Mouse (Mus musculus) myocyte (in vitro differentiated cells): ENCODE measurements around the gene Ttl. TPM values are rescaled to one million over a fixed set of nuclear protein-coding genes. Genes with fewer than 3 reads are reported as not detected.

Experiments
- H3K27me3 ChIP-seq: one replicate; pipeline ENCODE4 v1.6.1; 2011; ENCODE audit not compliant: control insufficient read depth, insufficient read depth, insufficient read length
- H3K36me3 ChIP-seq: one replicate; pipeline ENCODE4 v1.6.1; 2011; ENCODE audit not compliant: control insufficient read depth, insufficient read depth
- H3K4me2 ChIP-seq: one replicate; pipeline ENCODE4 v1.6.1; 2011; ENCODE audit warnings: low read depth, control low read depth
- H3K4me3 ChIP-seq: one replicate; pipeline ENCODE4 v1.5.1; 2011; ENCODE audit warnings: mild to moderate bottlenecking, control low read depth, moderate library complexity
- H3K79me2 ChIP-seq: one replicate; pipeline ENCODE4 v1.6.1; 2011; ENCODE audit not compliant: control insufficient read depth, insufficient read depth
- H3ac ChIP-seq: one replicate; pipeline ENCODE4 v1.6.1; 2011; ENCODE audit not compliant: control insufficient read depth, insufficient read length
- CEBPB ChIP-seq: IDR thresholded peaks from 2 replicates; pipeline ENCODE4 v1.6.1; 2011; ENCODE audit warnings: mild to moderate bottlenecking, moderate library complexity; ENCODE audit not compliant: poor library complexity, insufficient read depth, severe bottlenecking
- E2F4 ChIP-seq: IDR thresholded peaks from one replicate; pipeline ENCODE4 v1.6.1; 2011; ENCODE audit warnings: mild to moderate bottlenecking, control low read depth, moderate library complexity; ENCODE audit not compliant: insufficient read depth
- MAX ChIP-seq: IDR thresholded peaks from one replicate; pipeline ENCODE4 v1.6.1; 2011; ENCODE audit warnings: low read depth, mild to moderate bottlenecking, control low read depth
- MYOD1 ChIP-seq, 3 experiments: IDR thresholded peaks; one replicate each; pipeline ENCODE4 v1.6.1; 2011; ENCODE audit warnings: control low read depth in 2 of 3, low read depth in 2 of 3, mild to moderate bottlenecking in 2 of 3, moderate library complexity in 1 of 3; ENCODE audit not compliant: insufficient read length in 2 of 3, control insufficient read depth in 1 of 3
- MYOG ChIP-seq, 3 experiments: IDR thresholded peaks; one replicate each; pipeline ENCODE4 v1.6.1; 2011; ENCODE audit warnings: control low read depth in 2 of 3, low read depth in 2 of 3, mild to moderate bottlenecking in 2 of 3; ENCODE audit not compliant: insufficient read length in 2 of 3, control insufficient read depth in 1 of 3, insufficient read depth in 1 of 3
- POLR2A ChIP-seq: IDR thresholded peaks from one replicate; pipeline ENCODE4 v1.6.1; 2011; ENCODE audit warnings: low read depth, mild to moderate bottlenecking, control low read depth, moderate library complexity; ENCODE audit not compliant: insufficient read length
- POLR2AphosphoS2 ChIP-seq: IDR thresholded peaks from one replicate; pipeline ENCODE4 v1.6.1; 2011; ENCODE audit warnings: low read depth, control low read depth; ENCODE audit not compliant: insufficient read length
- REST ChIP-seq: IDR thresholded peaks from one replicate; pipeline ENCODE4 v1.6.1; 2011; ENCODE audit warnings: mild to moderate bottlenecking, control low read depth, moderate library complexity; ENCODE audit not compliant: insufficient read depth, insufficient read length
- SRF ChIP-seq: IDR thresholded peaks from one replicate; pipeline ENCODE4 v1.6.1; 2011; ENCODE audit warnings: low read depth; ENCODE audit not compliant: control insufficient read depth, insufficient read length
- TCF12 ChIP-seq: IDR thresholded peaks from one replicate; pipeline ENCODE4 v1.6.1; 2011; ENCODE audit warnings: mild to moderate bottlenecking, control low read depth; ENCODE audit not compliant: poor library complexity, insufficient read depth, severe bottlenecking
- TCF3 ChIP-seq: IDR thresholded peaks from one replicate; pipeline ENCODE4 v1.6.1; 2011; ENCODE audit warnings: low read depth, control low read depth; ENCODE audit not compliant: insufficient read length
- USF1 ChIP-seq: IDR thresholded peaks from one replicate; pipeline ENCODE4 v1.6.1; 2011; ENCODE audit warnings: low read depth, mild to moderate bottlenecking, control low read depth, moderate library complexity
- polyA plus RNA-seq: library from polyadenylated mRNA; unstranded; fragments of >200 nt; fragmentation: generic; extraction: Trizol; gene quantifications from one replicate; pipeline ENCODE4 v1.2.1, GENCODE M21; 2012; ENCODE audit warnings: missing spikeins

Gene Ttl
- polyA plus RNA-seq, 1 experiment, result 9.9 TPM

DNA sequence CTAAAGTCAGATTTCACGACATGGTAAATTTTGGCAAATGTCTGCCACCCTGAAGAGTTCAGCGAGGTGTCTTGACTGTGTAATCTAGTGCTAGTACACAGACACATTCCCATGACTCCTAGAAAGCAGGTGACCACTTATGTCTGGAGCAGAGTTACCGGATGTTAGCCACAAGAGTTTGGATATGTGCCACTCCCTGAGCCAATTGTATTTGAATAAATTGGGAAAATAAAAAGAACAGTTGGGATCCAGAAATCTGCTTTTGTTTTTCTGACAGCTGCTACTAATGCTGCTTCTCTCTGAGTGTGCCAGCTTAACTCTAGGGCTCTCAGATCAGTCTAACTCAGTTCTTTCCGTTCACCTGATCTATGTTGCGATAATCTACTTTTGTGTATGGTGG lies 47.2 kb downstream of the Ttl start:
- Histone ChIP-seq H3K4me3 (no peak overlapping the region), H3K36me3 (peaks cover 50% of the 10 kb centered on the region)

DNA sequence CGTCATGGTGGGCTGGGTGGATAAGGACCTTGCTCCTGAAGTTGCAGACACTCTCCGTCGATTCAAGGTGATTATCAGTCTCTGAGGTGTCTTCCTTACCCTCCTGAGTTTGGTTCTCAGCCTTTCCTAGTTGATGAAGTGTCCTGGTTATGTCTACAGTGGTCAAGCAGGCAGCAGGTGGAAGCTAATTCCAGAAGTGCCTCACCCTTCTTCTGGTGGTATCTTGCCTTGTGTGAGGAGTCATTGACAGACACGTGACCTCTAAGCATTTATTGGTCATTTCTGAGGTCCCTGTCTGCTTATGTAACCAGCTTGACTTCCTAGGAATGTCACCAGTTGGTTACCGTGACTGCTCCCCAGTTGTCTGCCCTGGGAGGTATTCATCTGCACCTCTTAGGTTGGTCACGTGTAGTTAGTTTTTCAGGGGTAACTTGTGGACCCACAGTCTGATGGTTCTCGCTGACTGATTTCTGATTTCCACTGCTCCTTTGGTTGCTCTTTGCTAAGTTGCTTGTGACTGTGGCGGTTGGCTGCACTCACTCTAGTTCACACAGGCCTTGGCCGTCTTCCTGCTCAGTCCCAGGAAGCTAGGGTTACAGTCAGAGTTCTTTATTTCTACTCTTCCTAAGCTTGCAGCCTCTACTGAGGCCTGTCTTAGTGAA lies 50.1 kb downstream of the Ttl start:
- no peak overlapping the region for H3K4me2 ChIP-seq
- TF ChIP-seq MYOG (IDR thresholded peaks at IDR 0.05; ENCODE audit: control insufficient read depth in 1 of 3, insufficient read depth in 1 of 3, insufficient read length in 2 of 3, low read depth in 2 of 3) (peak in 2 of 3 experiments; percentile 58 to 81), MYOD1 (IDR thresholded peaks at IDR 0.05; ENCODE audit: control insufficient read depth in 1 of 3, insufficient read length in 2 of 3, low read depth in 2 of 3) (peak; percentile 10 to 72 (median 22)), CEBPB (no peak), E2F4 (no peak), TCF3 (no peak)
- no peak overlapping the region for H3K4me3 ChIP-seq

More for the DNA sequence above, 47.2 kb downstream of the Ttl start:
- TF ChIP-seq MYOG (IDR thresholded peaks at IDR 0.05; ENCODE audit: control insufficient read depth in 1 of 3, insufficient read depth in 1 of 3, insufficient read length in 2 of 3, low read depth in 2 of 3), result no peak
- no peak for TF ChIP-seq MAX
- no peak for TF ChIP-seq SRF
- TF ChIP-seq CEBPB, result no peak
- TF ChIP-seq POLR2A, result no peak
- TF ChIP-seq E2F4, result no peak
- no peak for TF ChIP-seq TCF12
- no peak for TF ChIP-seq MYOD1 (IDR thresholded peaks at IDR 0.05; ENCODE audit: control insufficient read depth in 1 of 3, insufficient read length in 2 of 3, low read depth in 2 of 3)
- no peak for TF ChIP-seq TCF3
- TF ChIP-seq REST, result no peak
- TF ChIP-seq POLR2AphosphoS2, result no peak
- no peak for TF ChIP-seq USF1
- no peak overlapping the region for H3ac ChIP-seq
- no peaks in the 10 kb centered on the region for H3K79me2 ChIP-seq
- no peaks in the 10 kb centered on the region for H3K27me3 ChIP-seq
- no peak overlapping the region for H3K4me2 ChIP-seq

DNA sequence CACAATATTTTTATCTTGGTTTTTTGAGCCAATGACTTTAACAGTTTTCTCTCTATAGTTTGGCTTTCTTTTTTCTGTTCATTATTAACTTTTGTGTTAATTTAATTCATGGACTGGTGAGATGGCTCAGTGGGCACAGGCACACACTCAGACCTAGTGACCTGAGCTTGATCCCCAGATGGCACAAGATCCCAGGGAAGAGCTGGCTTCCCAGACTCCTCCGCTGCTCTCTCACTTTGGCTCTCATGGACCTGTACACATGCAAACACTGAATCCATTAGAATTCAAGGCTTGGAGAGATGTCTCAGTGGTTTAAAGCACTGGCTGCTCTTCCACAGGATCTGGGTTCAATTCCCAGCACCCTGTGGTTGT lies 50.6 kb downstream of the Ttl start:
- no peak for TF ChIP-seq TCF12
- no peak for TF ChIP-seq POLR2A
- no peak for TF ChIP-seq MYOD1 (IDR thresholded peaks at IDR 0.05; ENCODE audit: control insufficient read depth in 1 of 3, insufficient read length in 2 of 3, low read depth in 2 of 3)
- TF ChIP-seq SRF, result no peak
- TF ChIP-seq MAX, result no peak
- no peak for TF ChIP-seq TCF3
- no peak for TF ChIP-seq REST
- TF ChIP-seq USF1, result no peak
- TF ChIP-seq MYOG (IDR thresholded peaks at IDR 0.05; ENCODE audit: control insufficient read depth in 1 of 3, insufficient read depth in 1 of 3, insufficient read length in 2 of 3, low read depth in 2 of 3), result no peak
- no peak for TF ChIP-seq POLR2AphosphoS2
- TF ChIP-seq E2F4, result no peak
- Histone ChIP-seq H3ac (no peak overlapping the region), H3K36me3 (peaks cover 70% of the 10 kb centered on the region), H3K27me3 (no peaks in the 10 kb centered on the region), H3K4me3 (no peak overlapping the region), H3K4me2 (no peak overlapping the region), H3K79me2 (no peaks in the 10 kb centered on the region)

More for the DNA sequence above, 50.1 kb downstream of the Ttl start:
- Histone ChIP-seq H3K36me3 (peaks cover 70% of the 10 kb centered on the region), H3K79me2 (no peaks in the 10 kb centered on the region), H3K27me3 (no peaks in the 10 kb centered on the region), H3ac (no peak overlapping the region)

DNA sequence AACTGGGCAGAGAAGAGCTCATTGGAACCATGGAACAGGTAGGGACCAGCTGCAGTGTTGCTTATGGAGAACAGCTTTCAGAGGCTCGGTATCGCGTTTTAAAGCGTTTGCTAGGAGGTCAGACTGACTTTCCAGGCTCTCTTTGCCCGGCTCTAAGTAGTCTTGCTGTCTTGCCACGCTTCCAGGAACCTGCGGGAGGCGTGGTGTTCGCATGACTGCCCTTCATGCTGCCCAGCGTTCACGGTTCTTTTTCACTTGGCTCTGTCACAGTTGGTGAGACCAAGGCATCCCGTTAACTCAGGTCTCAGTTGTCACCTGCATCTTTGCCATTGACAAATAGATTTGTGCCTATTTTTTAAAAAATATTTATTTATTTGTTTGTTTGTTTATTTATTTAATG lies 52.3 kb downstream of the Ttl start:
- Histone ChIP-seq H3K27me3 (no peaks in the 10 kb centered on the region), H3ac (no peak overlapping the region), H3K4me3 (no peak overlapping the region), H3K79me2 (no peaks in the 10 kb centered on the region), H3K36me3 (peaks cover 61% of the 10 kb centered on the region), H3K4me2 (no peak overlapping the region)
- no peak for TF ChIP-seq POLR2AphosphoS2
- TF ChIP-seq MYOG (IDR thresholded peaks at IDR 0.05; ENCODE audit: control insufficient read depth in 1 of 3, insufficient read depth in 1 of 3, insufficient read length in 2 of 3, low read depth in 2 of 3), result no peak
- no peak for TF ChIP-seq E2F4
- no peak for TF ChIP-seq TCF12
- no peak for TF ChIP-seq REST
- TF ChIP-seq MAX, result no peak
- TF ChIP-seq POLR2A, result no peak
- no peak for TF ChIP-seq USF1
- TF ChIP-seq SRF, result no peak
- no peak for TF ChIP-seq MYOD1 (IDR thresholded peaks at IDR 0.05; ENCODE audit: control insufficient read depth in 1 of 3, insufficient read length in 2 of 3, low read depth in 2 of 3)
- TF ChIP-seq TCF3, result no peak
- no peak for TF ChIP-seq CEBPB

DNA sequence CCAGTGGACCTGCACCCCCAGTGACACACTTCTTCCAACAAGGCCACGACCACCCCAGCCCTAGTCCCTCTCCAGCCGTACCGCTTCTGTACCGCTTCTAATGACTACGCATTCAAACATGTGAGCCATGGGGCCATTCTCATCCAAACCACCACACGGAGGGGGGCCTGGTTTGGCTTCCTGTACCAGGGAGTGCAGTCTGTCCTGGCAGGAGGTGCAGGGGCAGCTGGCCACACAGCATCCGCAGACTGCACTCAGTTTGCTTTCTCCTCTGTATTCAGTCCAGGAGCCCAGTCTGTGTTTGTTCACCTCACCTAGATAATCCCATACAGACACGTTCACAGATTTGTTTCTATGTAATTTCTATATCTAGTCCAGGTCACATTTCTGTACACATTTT lies 56.2 kb downstream of the Ttl start:
- Histone ChIP-seq H3K4me3 (no peak overlapping the region), H3K27me3 (no peaks in the 10 kb centered on the region), H3ac (no peak overlapping the region), H3K4me2 (no peak overlapping the region), H3K36me3 (peaks cover 56% of the 10 kb centered on the region), H3K79me2 (no peaks in the 10 kb centered on the region)
- no peak for TF ChIP-seq MYOG (IDR thresholded peaks at IDR 0.05; ENCODE audit: control insufficient read depth in 1 of 3, insufficient read depth in 1 of 3, insufficient read length in 2 of 3, low read depth in 2 of 3)
- TF ChIP-seq TCF3, result no peak
- no peak for TF ChIP-seq SRF
- no peak for TF ChIP-seq USF1
- TF ChIP-seq E2F4, result no peak
- TF ChIP-seq MAX, result no peak
- TF ChIP-seq CEBPB, result no peak
